Mouse (Mus musculus): ENCODE data around the gene Srms. TPM values are rescaled to one million over a fixed set of nuclear protein-coding genes. Genes with fewer than 3 reads are reported as not detected.

The Srms gene
- polyA plus RNA-seq, 1 experiment from 2014 or later: 2.6 TPM

DNA sequence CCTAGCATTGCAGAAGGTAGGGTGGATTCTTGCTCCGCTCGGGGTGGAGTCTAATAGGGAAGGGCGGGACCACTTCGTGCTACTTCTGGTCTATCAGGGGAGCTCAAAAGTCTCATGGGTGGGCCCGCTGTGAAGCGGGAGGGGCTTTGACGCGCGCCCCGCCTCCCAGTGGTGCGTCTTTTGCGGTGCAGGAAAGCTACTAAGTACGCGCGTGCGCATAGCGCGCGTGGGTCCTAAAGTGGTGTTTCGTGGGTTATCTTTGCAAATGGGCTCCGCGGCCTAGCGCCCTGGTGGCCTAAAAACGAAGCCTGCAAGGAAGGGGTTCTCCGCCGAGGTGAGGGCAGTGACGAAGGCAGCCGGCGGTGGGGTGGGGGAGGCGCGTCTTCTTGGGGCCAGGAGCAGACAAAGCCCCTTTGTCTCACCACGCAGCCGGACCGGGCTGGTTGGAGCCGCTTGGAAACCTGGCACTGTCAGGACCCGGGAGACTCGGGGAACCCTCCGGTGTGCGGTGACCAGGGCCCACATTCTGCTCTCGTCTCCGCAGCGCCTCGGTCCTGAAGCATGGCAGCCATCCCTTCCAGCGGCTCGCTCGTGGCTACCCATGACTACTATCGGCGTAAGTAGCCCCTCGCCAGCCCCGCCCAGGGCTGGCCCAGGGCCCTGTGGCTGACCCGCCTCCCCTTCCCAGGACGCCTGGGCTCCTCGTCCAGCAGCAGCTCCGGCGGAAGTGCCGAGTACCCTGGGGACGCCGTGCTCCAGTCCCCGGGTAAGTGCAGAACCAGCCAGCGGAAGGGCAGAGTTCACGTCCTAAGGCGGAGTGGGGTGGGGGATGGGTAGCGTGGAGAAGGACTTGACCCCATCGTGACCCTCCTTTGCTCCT lies 25.6 kb downstream of the Srms start, which contains the start of gene Ppdpf:
Gene Ppdpf (plus strand): TSS at position 127 of the 880 bp plus-strand sequence.
- peak; percentile 56 for TF ChIP-seq EP300 (IDR thresholded peaks at IDR 0.05)
- TF ChIP-seq CTCF (IDR thresholded peaks at IDR 0.05): peak; percentile 50
- under 1% methylated on average over 58 of the region's 64 CpGs for WGBS

DNA sequence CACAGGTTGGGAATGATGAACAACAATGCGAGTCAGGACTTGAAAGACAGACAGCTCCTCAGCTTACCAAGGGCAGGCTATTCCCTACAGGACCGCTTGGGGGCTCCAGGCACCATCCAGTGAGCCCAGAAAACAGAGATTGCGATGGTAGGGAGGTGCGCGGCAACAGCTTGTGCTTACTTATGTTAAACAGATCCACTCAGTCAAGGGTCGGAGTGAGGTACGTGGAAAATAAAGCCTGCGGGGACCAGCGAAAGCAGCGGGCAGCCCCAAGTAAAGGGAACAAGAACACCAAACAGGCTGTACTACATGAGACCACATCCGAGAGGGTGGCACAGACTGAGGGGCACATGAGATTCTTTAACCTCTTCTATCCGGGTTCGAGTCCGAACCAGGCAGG lies 26.4 kb downstream of the Srms start:
- peak; percentile 80 for ATAC-seq
- TF ChIP-seq EP300 (IDR thresholded peaks at IDR 0.05): no peak
- TF ChIP-seq CTCF (IDR thresholded peaks at IDR 0.05): peak; percentile 99
- Histone ChIP-seq H3K9me3 (ENCODE audit: low read length) (no peaks in the 10 kb centered on the region), H3K27ac (ENCODE audit: low read length) (peak overlapping the region; percentile 97), H3K4me2 (replicated peaks; ENCODE audit: low read depth, low read length) (peak overlapping the region; percentile 78), H3K36me3 (ENCODE audit: insufficient read depth, low read length) (no peaks in the 10 kb centered on the region), H3K27me3 (replicated peaks; ENCODE audit: insufficient read depth, low read length) (no peaks in the 10 kb centered on the region), H3K9ac (replicated peaks; ENCODE audit: low read depth) (peak overlapping the region; percentile 79; the same call in 1 of the 2 replicates), H3K4me3 (ENCODE audit: low read depth, low read length) (peak overlapping the region; percentile 68), H3K4me1 (ENCODE audit: insufficient read depth, low read depth, low read length) (peaks cover 9% of the 10 kb centered on the region; the same call in 1 of the 2 replicates)
- peak; percentile 95 for DNase-seq (ENCODE audit: low spot score)
- under 1% methylated on average over 14 of the region's 14 CpGs for WGBS

More for the DNA sequence above, 25.6 kb downstream of the Srms start, which contains the start of gene Ppdpf:
- Histone ChIP-seq H3K27me3 (replicated peaks; ENCODE audit: insufficient read depth, low read length) (no peaks in the 10 kb centered on the region), H3K27ac (ENCODE audit: low read length) (peak within 1 kb of the TSS; percentile 97), H3K4me3 (ENCODE audit: low read depth, low read length) (peak within 1 kb of the TSS; percentile 68), H3K9me3 (ENCODE audit: low read length) (no peaks in the 10 kb centered on the region), H3K4me2 (replicated peaks; ENCODE audit: low read depth, low read length) (peak within 1 kb of the TSS; percentile 78), H3K36me3 (ENCODE audit: insufficient read depth, low read length) (no peaks in the 10 kb centered on the region), H3K4me1 (ENCODE audit: insufficient read depth, low read depth, low read length) (peaks cover 9% of the 10 kb centered on the region; the same call in 1 of the 2 replicates), H3K9ac (replicated peaks; ENCODE audit: low read depth) (peak within 1 kb of the TSS; percentile 79)
- peak; percentile 98 for DNase-seq (ENCODE audit: low spot score)
- ATAC-seq: peak; percentile 95

DNA sequence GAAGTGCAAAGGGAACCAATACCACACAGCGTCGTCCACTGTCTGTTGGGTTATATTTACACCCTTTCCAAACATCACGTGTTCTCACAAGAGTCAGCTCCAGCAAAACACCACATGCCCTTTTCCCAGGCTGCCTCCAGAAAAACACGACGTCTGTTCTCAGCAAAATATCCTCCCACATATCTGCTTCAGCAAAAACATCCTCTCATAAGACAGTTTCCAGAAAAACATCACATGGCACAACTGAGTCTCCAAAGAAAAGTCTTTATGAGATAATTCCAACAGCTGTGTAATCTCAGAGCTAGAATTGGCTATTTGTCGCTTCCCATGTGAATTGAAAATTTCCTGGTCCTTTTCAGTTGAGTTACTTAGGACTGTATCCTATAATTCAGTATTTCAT lies 32.1 kb downstream of the Srms start:
- no peaks in the 10 kb centered on the region for H3K9me3 ChIP-seq (ENCODE audit: low read length)
- no peaks in the 10 kb centered on the region for H3K4me1 ChIP-seq (ENCODE audit: insufficient read depth, low read depth, low read length)
- TF ChIP-seq CTCF (IDR thresholded peaks at IDR 0.05): no peak
- TF ChIP-seq EP300 (IDR thresholded peaks at IDR 0.05): no peak
- DNase-seq (ENCODE audit: low spot score) (no peak), ATAC-seq (no peak)
- H3K27ac ChIP-seq (ENCODE audit: low read length): no peak overlapping the region
- no peak overlapping the region for H3K4me2 ChIP-seq (replicated peaks; ENCODE audit: low read depth, low read length)
- no peaks in the 10 kb centered on the region for H3K27me3 ChIP-seq (replicated peaks; ENCODE audit: insufficient read depth, low read length)
- no peak overlapping the region for H3K9ac ChIP-seq (replicated peaks; ENCODE audit: low read depth)
- H3K36me3 ChIP-seq (ENCODE audit: insufficient read depth, low read length): no peaks in the 10 kb centered on the region
- H3K4me3 ChIP-seq (ENCODE audit: low read depth, low read length): no peak overlapping the region
- WGBS: 75% methylated on average over 6 of the region's 6 CpGs

DNA sequence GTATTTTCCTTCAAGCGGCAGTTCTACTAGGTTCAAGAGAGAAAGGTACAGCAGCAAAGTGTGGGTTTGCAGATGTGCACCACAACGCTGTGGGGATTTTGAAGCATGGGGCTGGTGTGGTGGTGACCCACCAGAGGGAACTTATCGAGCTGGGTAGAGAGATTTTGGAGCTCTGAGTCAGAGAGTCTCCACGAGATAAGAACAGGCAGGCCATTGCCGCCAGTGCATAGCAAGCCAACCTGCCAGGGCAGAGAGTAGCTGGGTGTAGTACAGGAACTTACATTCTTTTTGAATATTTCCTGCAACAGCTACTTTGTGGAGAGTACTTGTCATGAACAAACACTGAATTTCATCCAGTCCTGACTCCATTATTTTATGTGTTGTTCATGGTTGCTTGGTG lies 34.5 kb downstream of the Srms start:
- Histone ChIP-seq H3K27ac (ENCODE audit: low read length) (no peak overlapping the region), H3K9me3 (ENCODE audit: low read length) (no peaks in the 10 kb centered on the region), H3K4me2 (replicated peaks; ENCODE audit: low read depth, low read length) (no peak overlapping the region), H3K4me1 (ENCODE audit: insufficient read depth, low read depth, low read length) (no peaks in the 10 kb centered on the region), H3K27me3 (replicated peaks; ENCODE audit: insufficient read depth, low read length) (no peaks in the 10 kb centered on the region), H3K9ac (replicated peaks; ENCODE audit: low read depth) (no peak overlapping the region), H3K36me3 (ENCODE audit: insufficient read depth, low read length) (no peaks in the 10 kb centered on the region), H3K4me3 (ENCODE audit: low read depth, low read length) (no peak overlapping the region)
- ATAC-seq (no peak), DNase-seq (ENCODE audit: low spot score) (no peak)
- TF ChIP-seq EP300 (IDR thresholded peaks at IDR 0.05) (no peak), CTCF (IDR thresholded peaks at IDR 0.05) (no peak)
- 57% methylated on average over 5 of the region's 5 CpGs for WGBS

DNA sequence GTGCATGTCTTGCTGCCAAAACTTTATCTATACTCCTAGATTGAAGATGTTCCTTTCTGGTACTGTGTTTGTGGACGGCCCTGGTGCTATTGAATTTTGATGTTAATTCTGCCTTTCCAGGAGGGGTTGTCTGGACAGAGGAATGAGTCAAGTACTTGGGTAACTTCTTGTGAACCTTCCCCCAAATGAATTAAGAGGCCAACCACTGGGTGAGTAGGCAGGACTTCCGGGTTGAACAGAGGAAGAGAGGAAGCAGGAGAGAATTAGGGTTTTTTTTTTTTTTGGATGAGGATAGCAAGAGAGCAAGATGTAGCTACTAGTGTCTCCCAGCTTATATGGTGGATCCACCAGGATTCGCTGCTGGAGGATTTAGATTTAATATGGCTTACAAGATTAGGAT lies 35.0 kb downstream of the Srms start:
- no peaks in the 10 kb centered on the region for H3K4me1 ChIP-seq (ENCODE audit: insufficient read depth, low read depth, low read length)
- H3K27ac ChIP-seq (ENCODE audit: low read length): no peak overlapping the region
- H3K27me3 ChIP-seq (replicated peaks; ENCODE audit: insufficient read depth, low read length): no peaks in the 10 kb centered on the region
- H3K9me3 ChIP-seq (ENCODE audit: low read length): no peaks in the 10 kb centered on the region
- no peak overlapping the region for H3K9ac ChIP-seq (replicated peaks; ENCODE audit: low read depth)
- DNase-seq (ENCODE audit: low spot score): no peak
- 68% methylated on average over 3 of the region's 3 CpGs for WGBS
- no peak overlapping the region for H3K4me3 ChIP-seq (ENCODE audit: low read depth, low read length)
- ATAC-seq: no peak
- TF ChIP-seq CTCF (IDR thresholded peaks at IDR 0.05) (no peak), EP300 (IDR thresholded peaks at IDR 0.05) (no peak)
- H3K36me3 ChIP-seq (ENCODE audit: insufficient read depth, low read length): no peaks in the 10 kb centered on the region
- H3K4me2 ChIP-seq (replicated peaks; ENCODE audit: low read depth, low read length): no peak overlapping the region

DNA sequence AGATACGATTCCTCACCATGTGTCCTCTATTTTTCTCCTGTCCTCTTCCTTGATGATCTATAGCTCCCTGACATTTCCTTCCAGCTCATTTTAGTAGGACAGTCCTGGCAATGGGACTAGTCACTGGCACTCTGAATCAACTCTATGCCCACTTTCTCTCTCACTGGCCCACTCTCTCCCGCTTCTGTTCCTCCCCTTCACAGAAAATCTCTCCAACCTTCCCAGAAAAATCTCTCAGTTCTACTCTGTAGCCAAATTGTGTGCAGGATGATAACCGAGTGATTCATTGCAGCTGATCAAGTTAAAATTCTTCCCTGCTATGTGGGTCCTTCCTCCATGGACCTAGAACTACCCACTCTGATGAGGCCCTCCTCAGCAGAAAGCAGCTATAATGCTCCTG lies 38.3 kb downstream of the Srms start:
- H3K27ac ChIP-seq (ENCODE audit: low read length): no peak overlapping the region
- no peak for DNase-seq (ENCODE audit: low spot score)
- 88% methylated on average over 3 of the region's 3 CpGs for WGBS
- no peak for ATAC-seq
- H3K4me2 ChIP-seq (replicated peaks; ENCODE audit: low read depth, low read length): no peak overlapping the region
- TF ChIP-seq EP300 (IDR thresholded peaks at IDR 0.05): no peak
- no peak for TF ChIP-seq CTCF (IDR thresholded peaks at IDR 0.05)
- H3K4me1 ChIP-seq (ENCODE audit: insufficient read depth, low read depth, low read length): no peaks in the 10 kb centered on the region
- H3K9ac ChIP-seq (replicated peaks; ENCODE audit: low read depth): no peak overlapping the region
- H3K9me3 ChIP-seq (ENCODE audit: low read length): no peaks in the 10 kb centered on the region
- no peaks in the 10 kb centered on the region for H3K27me3 ChIP-seq (replicated peaks; ENCODE audit: insufficient read depth, low read length)
- H3K36me3 ChIP-seq (ENCODE audit: insufficient read depth, low read length): no peaks in the 10 kb centered on the region
- no peak overlapping the region for H3K4me3 ChIP-seq (ENCODE audit: low read depth, low read length)

Data from lung, postnatal 0 days (tissue).